Mouse (Mus musculus): ENCODE data around the gene Tubd1. TPM values are rescaled to one million over a fixed set of nuclear protein-coding genes. Genes with fewer than 3 reads are reported as not detected.
A peak's percentile ranks its signal among the peaks of the same experiment; 100 is the strongest.
"Not testable (repeated sequence)": the region's sequence is repeated elsewhere in the genome, so short reads cannot be mapped to it uniquely, and the experiment has no call there.

Gene Tubd1
- polyA plus RNA-seq, 1 experiment from 2014 or later: 11.0 TPM

DNA sequence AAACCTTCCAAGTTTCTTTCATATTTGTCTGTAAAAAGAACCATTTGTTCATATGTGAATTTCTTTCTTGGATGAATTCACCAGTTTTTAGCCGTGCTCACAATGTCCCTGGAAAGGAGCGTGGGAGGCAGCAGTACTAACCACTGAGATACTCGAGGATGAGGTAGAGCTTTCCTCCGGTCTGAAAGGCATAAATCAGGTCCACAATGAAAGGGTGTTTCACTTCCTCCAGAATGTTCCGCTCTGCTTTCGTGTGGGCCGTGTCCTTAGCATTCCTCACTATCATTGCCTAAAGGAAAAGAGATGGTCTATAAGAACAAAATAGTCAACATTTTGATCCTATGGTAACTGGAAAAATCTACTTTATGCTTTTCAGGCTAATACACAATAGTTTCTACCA lies 25.0 kb upstream of the Tubd1 start:
- WGBS: 94% methylated on average over 7 of the region's 7 CpGs
- H3K4me2 ChIP-seq (ENCODE audit: low read length): no peak overlapping the region
- no peak overlapping the region for H3K9ac ChIP-seq (ENCODE audit: low read length)
- DNase-seq (ENCODE audit: low spot score) (no peak), ATAC-seq (no peak)
- H3K27ac ChIP-seq (ENCODE audit: low read depth, low read length): no peak overlapping the region
- no peaks in the 10 kb centered on the region for H3K4me1 ChIP-seq (ENCODE audit: control insufficient read depth, insufficient read depth, low read length)
- H3K27me3 ChIP-seq (replicated peaks; ENCODE audit: control insufficient read depth, insufficient read depth, low read length): no peaks in the 10 kb centered on the region
- peaks cover 82% of the 10 kb centered on the region for H3K36me3 ChIP-seq (ENCODE audit: control insufficient read depth, insufficient read depth, low read length)
- no peak overlapping the region for H3K4me3 ChIP-seq (ENCODE audit: low read depth, low read length)
- no peaks in the 10 kb centered on the region for H3K9me3 ChIP-seq (replicated peaks; ENCODE audit: control insufficient read depth, low read length)

- Histone ChIP-seq H3K4me1 (ENCODE audit: control insufficient read depth, insufficient read depth, low read length) (no peaks in the 10 kb centered on the region), H3K27me3 (replicated peaks; ENCODE audit: control insufficient read depth, insufficient read depth, low read length) (no peaks in the 10 kb centered on the region), H3K9me3 (replicated peaks; ENCODE audit: control insufficient read depth, low read length) (no peaks in the 10 kb centered on the region), H3K9ac (ENCODE audit: low read length) (no peak overlapping the region), H3K4me2 (ENCODE audit: low read length) (no peak overlapping the region), H3K27ac (ENCODE audit: low read depth, low read length) (no peak overlapping the region), H3K36me3 (ENCODE audit: control insufficient read depth, insufficient read depth, low read length) (peaks cover 74% of the 10 kb centered on the region), H3K4me3 (ENCODE audit: low read depth, low read length) (no peak overlapping the region)
- ATAC-seq (no peak), DNase-seq (ENCODE audit: low spot score) (no peak)
- WGBS: 94% methylated on average over 4 of the region's 4 CpGs
These were observed 17.3 kb upstream of the Tubd1 start for GRCm38 (mm10) chr11:86527528-86527927.

DNA sequence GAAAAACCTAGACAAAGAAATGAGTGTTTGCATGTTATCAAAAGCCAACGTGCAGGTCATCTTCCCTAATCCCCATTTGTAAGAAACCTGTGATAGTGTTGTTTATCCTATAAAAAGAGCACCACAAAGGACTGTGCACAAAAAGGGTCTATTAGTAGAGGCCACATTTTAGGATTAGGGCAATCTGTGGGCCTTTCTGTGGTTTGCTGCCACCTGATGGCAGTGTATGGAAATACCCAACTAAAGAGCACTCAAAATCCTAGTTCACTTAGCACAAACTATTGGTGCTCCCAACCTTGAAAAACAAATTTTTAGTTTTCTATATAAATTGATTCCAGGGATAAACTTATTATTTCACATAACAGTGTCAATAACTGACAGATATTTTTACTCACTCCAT lies 12.0 kb upstream of the Tubd1 start:
- Histone ChIP-seq H3K9ac (ENCODE audit: low read length) (no peak overlapping the region), H3K4me2 (ENCODE audit: low read length) (no peak overlapping the region), H3K36me3 (ENCODE audit: control insufficient read depth, insufficient read depth, low read length) (peaks cover 41% of the 10 kb centered on the region), H3K4me3 (ENCODE audit: low read depth, low read length) (no peak overlapping the region), H3K27me3 (replicated peaks; ENCODE audit: control insufficient read depth, insufficient read depth, low read length) (no peaks in the 10 kb centered on the region), H3K4me1 (ENCODE audit: control insufficient read depth, insufficient read depth, low read length) (no peaks in the 10 kb centered on the region), H3K27ac (ENCODE audit: low read depth, low read length) (no peak overlapping the region), H3K9me3 (replicated peaks; ENCODE audit: control insufficient read depth, low read length) (no peaks in the 10 kb centered on the region)
- ATAC-seq (no peak), DNase-seq (ENCODE audit: low spot score) (peak; percentile 22)
- 38% methylated on average over 1 of the region's 1 CpGs for WGBS

- WGBS: 93% methylated on average over 6 of the region's 6 CpGs
These were observed 11.5 kb upstream of the Tubd1 start for GRCm38 (mm10) chr11:86533302-86533701.

GRCm38 (mm10) chr11:86534201-86534910 lies 10.4 kb upstream of the Tubd1 start:
- Histone ChIP-seq H3K9ac (ENCODE audit: low read length) (no peak overlapping the region), H3K4me1 (ENCODE audit: control insufficient read depth, insufficient read depth, low read length) (no peaks in the 10 kb centered on the region), H3K27ac (ENCODE audit: low read depth, low read length) (no peak overlapping the region), H3K4me3 (ENCODE audit: low read depth, low read length) (no peak overlapping the region), H3K4me2 (ENCODE audit: low read length) (no peak overlapping the region), H3K9me3 (replicated peaks; ENCODE audit: control insufficient read depth, low read length) (no peaks in the 10 kb centered on the region), H3K36me3 (ENCODE audit: control insufficient read depth, insufficient read depth, low read length) (peaks cover 32% of the 10 kb centered on the region), H3K27me3 (replicated peaks; ENCODE audit: control insufficient read depth, insufficient read depth, low read length) (no peaks in the 10 kb centered on the region)
- DNase-seq (ENCODE audit: low spot score) (no peak), ATAC-seq (no peak)
- 95% methylated on average over 5 of the region's 5 CpGs for WGBS

More at GRCm38 (mm10) chr11:86533302-86533701, 11.5 kb upstream of the Tubd1 start:
- H3K36me3 ChIP-seq (ENCODE audit: control insufficient read depth, insufficient read depth, low read length): peaks cover 38% of the 10 kb centered on the region
- H3K4me2 ChIP-seq (ENCODE audit: low read length); H3K4me1 ChIP-seq (ENCODE audit: control insufficient read depth, insufficient read depth, low read length); H3K4me3 ChIP-seq (ENCODE audit: low read depth, low read length); H3K9ac ChIP-seq (ENCODE audit: low read length); DNase-seq (ENCODE audit: low spot score); H3K27ac ChIP-seq (ENCODE audit: low read depth, low read length); ATAC-seq; H3K27me3 ChIP-seq (replicated peaks; ENCODE audit: control insufficient read depth, insufficient read depth, low read length); H3K9me3 ChIP-seq (replicated peaks; ENCODE audit: control insufficient read depth, low read length): not testable (repeated sequence)

- H3K36me3 ChIP-seq (ENCODE audit: control insufficient read depth, insufficient read depth, low read length): peaks cover 7% of the 10 kb centered on the region
- ATAC-seq (no peak), DNase-seq (ENCODE audit: low spot score) (no peak)
- H3K27ac ChIP-seq (ENCODE audit: low read depth, low read length): no peak overlapping the region
- no peaks in the 10 kb centered on the region for H3K9me3 ChIP-seq (replicated peaks; ENCODE audit: control insufficient read depth, low read length)
- H3K4me2 ChIP-seq (ENCODE audit: low read length): no peak overlapping the region
- no peaks in the 10 kb centered on the region for H3K27me3 ChIP-seq (replicated peaks; ENCODE audit: control insufficient read depth, insufficient read depth, low read length)
- peaks cover 7% of the 10 kb centered on the region; the same call in 1 of the 2 replicates for H3K4me1 ChIP-seq (ENCODE audit: control insufficient read depth, insufficient read depth, low read length)
- 95% methylated on average over 4 of the region's 4 CpGs for WGBS
- no peak overlapping the region for H3K4me3 ChIP-seq (ENCODE audit: low read depth, low read length)
- H3K9ac ChIP-seq (ENCODE audit: low read length): no peak overlapping the region
These were observed 6.0 kb upstream of the Tubd1 start for GRCm38 (mm10) chr11:86538786-86539185.

DNA sequence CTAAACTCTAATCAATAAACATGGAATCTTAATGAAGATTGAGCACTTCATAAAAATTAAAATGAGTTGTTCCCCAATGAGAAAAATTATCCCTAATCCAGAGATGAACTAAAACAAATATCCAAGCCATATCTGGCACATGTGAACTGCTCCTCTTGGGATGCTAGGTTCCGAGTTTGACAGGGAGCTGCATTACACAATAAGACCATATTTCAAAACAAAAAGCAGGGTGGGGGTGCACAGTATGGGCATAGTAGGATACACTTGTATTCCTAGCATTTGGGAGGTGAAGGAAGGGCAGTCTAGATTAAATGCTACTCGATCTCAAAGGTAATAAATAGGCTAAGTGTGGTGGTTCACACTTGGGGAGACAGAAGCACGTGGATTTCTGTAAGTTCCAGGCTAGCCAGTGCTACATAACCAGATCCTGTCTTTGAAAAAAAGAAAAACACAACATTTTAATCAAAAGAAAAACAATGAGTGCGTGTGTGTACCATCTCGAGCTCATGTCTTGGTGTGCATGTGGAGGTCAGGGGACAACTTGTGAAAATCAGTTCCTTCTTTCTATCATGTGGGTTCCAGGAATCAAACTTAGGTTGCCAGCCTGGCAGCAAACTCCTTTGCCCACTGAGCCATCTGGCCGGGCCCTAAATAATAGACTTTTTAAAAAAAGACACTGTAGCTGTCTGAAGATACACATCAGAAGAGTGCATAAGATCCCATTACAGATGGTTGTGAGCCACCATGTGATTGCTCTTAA lies 4.9 kb upstream of the Tubd1 start:
- no peaks in the 10 kb centered on the region for H3K36me3 ChIP-seq (ENCODE audit: control insufficient read depth, insufficient read depth, low read length)
- no peak for DNase-seq (ENCODE audit: low spot score)
- no peak overlapping the region for H3K4me3 ChIP-seq (ENCODE audit: low read depth, low read length)
- H3K27me3 ChIP-seq (replicated peaks; ENCODE audit: control insufficient read depth, insufficient read depth, low read length): no peaks in the 10 kb centered on the region
- no peak overlapping the region for H3K27ac ChIP-seq (ENCODE audit: low read depth, low read length)
- 94% methylated on average over 6 of the region's 6 CpGs for WGBS
- ATAC-seq: no peak
- no peak overlapping the region for H3K4me2 ChIP-seq (ENCODE audit: low read length)
- no peaks in the 10 kb centered on the region for H3K9me3 ChIP-seq (replicated peaks; ENCODE audit: control insufficient read depth, low read length)
- no peak overlapping the region for H3K9ac ChIP-seq (ENCODE audit: low read length)
- peaks cover 8% of the 10 kb centered on the region; the same call in 1 of the 2 replicates for H3K4me1 ChIP-seq (ENCODE audit: control insufficient read depth, insufficient read depth, low read length)

DNA sequence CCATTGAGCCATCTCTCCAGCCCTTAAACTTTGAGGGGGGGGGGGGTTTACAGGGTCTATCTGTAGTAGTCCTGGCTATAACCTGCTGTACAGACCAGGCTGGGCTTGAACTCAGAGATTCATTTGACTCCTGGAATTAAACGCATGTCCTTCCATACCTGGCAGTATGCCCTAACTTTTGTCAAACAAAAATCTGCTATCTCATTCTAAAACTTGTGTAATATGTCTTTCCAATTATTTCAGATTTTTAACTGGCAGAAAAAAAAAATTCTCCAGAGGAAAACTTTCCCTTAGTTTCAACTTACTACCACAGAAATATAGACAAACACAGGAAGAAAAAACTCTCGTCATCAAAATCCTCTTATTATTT lies 4.3 kb upstream of the Tubd1 start:
- Histone ChIP-seq H3K27ac (ENCODE audit: low read depth, low read length) (no peak overlapping the region), H3K9ac (ENCODE audit: low read length) (no peak overlapping the region), H3K4me3 (ENCODE audit: low read depth, low read length) (no peak overlapping the region), H3K36me3 (ENCODE audit: control insufficient read depth, insufficient read depth, low read length) (no peaks in the 10 kb centered on the region), H3K4me1 (ENCODE audit: control insufficient read depth, insufficient read depth, low read length) (peaks cover 8% of the 10 kb centered on the region; the same call in 1 of the 2 replicates), H3K27me3 (replicated peaks; ENCODE audit: control insufficient read depth, insufficient read depth, low read length) (no peaks in the 10 kb centered on the region), H3K9me3 (replicated peaks; ENCODE audit: control insufficient read depth, low read length) (no peaks in the 10 kb centered on the region), H3K4me2 (ENCODE audit: low read length) (no peak overlapping the region)
- DNase-seq (ENCODE audit: low spot score) (no peak), ATAC-seq (no peak)
- 92% methylated on average over 2 of the region's 2 CpGs for WGBS

DNA sequence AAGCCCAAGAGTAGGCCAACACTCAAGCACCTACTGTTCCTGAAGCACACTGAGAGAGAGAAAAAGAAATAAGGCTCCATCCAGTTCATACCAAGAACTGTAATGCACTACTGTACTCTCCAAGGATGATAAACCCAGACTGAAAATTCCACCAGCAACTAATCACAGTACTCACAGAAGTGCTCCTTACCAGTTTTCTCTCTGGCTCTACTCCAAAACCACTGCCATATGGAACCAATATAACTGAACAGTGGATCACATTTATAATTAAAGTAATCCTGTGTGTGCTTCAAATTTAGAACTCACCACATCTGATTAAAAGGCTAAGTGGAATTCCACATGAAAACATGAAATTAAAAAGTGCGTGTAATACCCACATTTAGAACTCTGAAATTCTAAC lies 1.9 kb upstream of the Tubd1 start:
- H3K4me3 ChIP-seq (ENCODE audit: low read depth, low read length): no peak overlapping the region
- DNase-seq (ENCODE audit: low spot score): peak; percentile 4
- WGBS: 89% methylated on average over 1 of the region's 1 CpGs

More for the DNA sequence above, 1.9 kb upstream of the Tubd1 start:
- no peaks in the 10 kb centered on the region for H3K36me3 ChIP-seq (ENCODE audit: control insufficient read depth, insufficient read depth, low read length)
- H3K9me3 ChIP-seq (replicated peaks; ENCODE audit: control insufficient read depth, low read length): no peaks in the 10 kb centered on the region
- H3K9ac ChIP-seq (ENCODE audit: low read length): no peak overlapping the region
- ATAC-seq: no peak
- H3K27me3 ChIP-seq (replicated peaks; ENCODE audit: control insufficient read depth, insufficient read depth, low read length): no peaks in the 10 kb centered on the region
- no peak overlapping the region for H3K27ac ChIP-seq (ENCODE audit: low read depth, low read length)
- H3K4me2 ChIP-seq (ENCODE audit: low read length): no peak overlapping the region; the same call in 1 of the 2 replicates
- peaks cover 8% of the 10 kb centered on the region; the same call in 1 of the 2 replicates for H3K4me1 ChIP-seq (ENCODE audit: control insufficient read depth, insufficient read depth, low read length)

Data from forebrain, embryonic 14.5 days (tissue).